Mouse (Mus musculus): ENCODE measurements around the gene Morc2a.
"Not testable (repeated sequence)": the region's sequence is repeated elsewhere in the genome, so short reads cannot be mapped to it uniquely, and the experiment has no call there.

DNA sequence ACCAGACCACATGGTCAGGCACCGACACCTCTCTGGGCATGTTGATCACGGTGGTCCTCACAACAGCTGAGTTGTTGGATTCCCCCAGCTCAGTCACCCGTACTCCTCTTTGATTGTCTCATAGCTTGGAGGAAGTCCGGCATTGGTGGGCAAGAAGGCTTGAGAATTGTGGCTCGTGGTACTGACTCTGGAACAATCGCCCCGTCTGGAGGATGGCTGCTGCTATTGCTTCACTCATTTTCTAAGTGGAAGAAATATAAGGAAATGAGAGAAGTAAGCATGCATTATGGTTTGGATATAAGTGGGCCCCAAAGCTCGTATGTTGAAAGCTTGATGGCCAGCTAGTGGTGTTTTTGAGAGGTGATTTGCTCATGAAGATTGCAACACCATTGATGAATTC, 15.7 kb upstream of the Morc2a start:
- TF ChIP-seq CTCF (IDR thresholded peaks at IDR 0.05; ENCODE audit: borderline replicate concordance, control insufficient read depth, extremely low read depth, insufficient read depth, low read length, poor library complexity); POLR2A (IDR thresholded peaks at IDR 0.05; ENCODE audit: control insufficient read depth, extremely low read depth, insufficient read depth, low read length, poor library complexity): not testable (repeated sequence)
